Mouse (Mus musculus): ENCODE data around the gene Cyp3a41b.
"Not testable (repeated sequence)": the region's sequence is repeated elsewhere in the genome, so short reads cannot be mapped to it uniquely, and the experiment has no call there.

Gene Cyp3a41b

GRCm38 (mm10) chr5:145584630-145585029 lies at the start of gene Cyp3a41b:
Gene Cyp3a41b (minus strand): TSS chr5:145584730.
- not testable (repeated sequence) for DNase-seq (ENCODE audit: inconsistent ontology term)

- not testable (repeated sequence) for DNase-seq (ENCODE audit: inconsistent ontology term)
Measured at GRCm38 (mm10) chr5:145632286-145632685, 47.8 kb upstream of the Cyp3a41b start.

- DNase-seq (ENCODE audit: inconsistent ontology term) = not testable (repeated sequence)
Measured at GRCm38 (mm10) chr5:145604891-145605290, 20.4 kb upstream of the Cyp3a41b start.

GRCm38 (mm10) chr5:145597851-145598250 lies 13.3 kb upstream of the Cyp3a41b start:
- DNase-seq (ENCODE audit: inconsistent ontology term) = not testable (repeated sequence)

GRCm38 (mm10) chr5:145577321-145577720 lies 7.2 kb downstream of the Cyp3a41b start:
- DNase-seq (ENCODE audit: inconsistent ontology term) = not testable (repeated sequence)

GRCm38 (mm10) chr5:145575660-145576059 lies 8.9 kb downstream of the Cyp3a41b start:
- DNase-seq (ENCODE audit: inconsistent ontology term) = not testable (repeated sequence)

- DNase-seq (ENCODE audit: inconsistent ontology term) = not testable (repeated sequence)
Measured at GRCm38 (mm10) chr5:145571922-145572321, 12.6 kb downstream of the Cyp3a41b start.
